Mouse (Mus musculus) hindbrain, postnatal 0 days (tissue): ENCODE data around the gene Dnmt3b. TPM values are rescaled to one million over a fixed set of nuclear protein-coding genes. Genes with fewer than 3 reads are reported as not detected.

Experiments used
- ATAC-seq: fragments of 200-750 bp; cut with Nextera tagmentation; 2 replicates; pipeline ENCODE4 v1.8.0; 2017; ENCODE audit warnings: mild to moderate bottlenecking, moderate TSS enrichment, moderate library complexity
- DNase-seq: peaks from one replicate; pipeline ENCODE4 v3.0.0-alpha.2; 2015; ENCODE audit warnings: low spot score
- H3K27ac ChIP-seq: fragments of 300-500 bp; sonication (generic); 2 replicates; pipeline ENCODE4 v1.5.1; 2014; ENCODE audit warnings: mild to moderate bottlenecking
- H3K27me3 ChIP-seq: fragments of 300-500 bp; sonication (generic); 2 replicates; pipeline ENCODE4 v1.6.1; 2014; ENCODE audit warnings: low read length, mixed read lengths; ENCODE audit not compliant: insufficient read depth
- H3K36me3 ChIP-seq: fragments of 300-500 bp; sonication (generic); 2 replicates; pipeline ENCODE4 v1.6.1; 2014; ENCODE audit warnings: low read length, mixed read lengths; ENCODE audit not compliant: insufficient read depth
- H3K4me1 ChIP-seq: fragments of 300-500 bp; sonication (generic); 2 replicates; pipeline ENCODE4 v1.6.1; 2014; ENCODE audit warnings: antibody characterized with exemption, low read length, mixed read lengths; ENCODE audit not compliant: insufficient read depth
- H3K4me2 ChIP-seq: fragments of 300-500 bp; sonication (generic); 2 replicates; pipeline ENCODE4 v1.6.1; 2014; ENCODE audit warnings: low read depth, mild to moderate bottlenecking, low read length, moderate library complexity, mixed read lengths
- H3K4me3 ChIP-seq: fragments of 300-500 bp; sonication (generic); 2 replicates; pipeline ENCODE4 v1.5.1; 2014; ENCODE audit warnings: low read length
- H3K9ac ChIP-seq: fragments of 300-500 bp; sonication (generic); replicated peaks from 2 replicates; pipeline ENCODE4 v1.6.1; 2014; ENCODE audit warnings: mild to moderate bottlenecking, low read length, moderate library complexity, mixed read lengths
- H3K9me3 ChIP-seq: fragments of 300-500 bp; sonication (generic); 2 replicates; pipeline ENCODE4 v1.6.1; 2016; ENCODE audit warnings: low read length, mixed read lengths
- CTCF ChIP-seq: IDR thresholded peaks from 2 replicates; pipeline ENCODE4 v1.5.1; 2016; ENCODE audit warnings: antibody characterized with exemption, control low read depth, low read depth
- WGBS: fragments of 180-500 bp; shearing (Covaris S2); extraction: QIAGEN DNeasy Blood & Tissue Kit; methylation state at CpG from one replicate; pipeline ENCODE4 v1.1.7; 2014; 5-methylcytosine and 5-hydroxymethylcytosine counted together
- polyA plus RNA-seq: library from polyadenylated mRNA; unstranded; fragments of >200 nt; fragmentation: Nextera tagmentation; extraction: Ambion mirVana; gene quantifications from 2 replicates; pipeline ENCODE4 v1.2.1, GENCODE M21; 2015
- total RNA-seq: library from RNA; depleted of rRNA; stranded (reverse); fragments of >200 nt; gene quantifications from 2 replicates; pipeline ENCODE4 v1.2.3, GENCODE M21; 2014

Dnmt3b gene
- total and polyA plus RNA-seq, 2 experiments from 2014 or later, result 2.5 to 2.7 TPM

DNA sequence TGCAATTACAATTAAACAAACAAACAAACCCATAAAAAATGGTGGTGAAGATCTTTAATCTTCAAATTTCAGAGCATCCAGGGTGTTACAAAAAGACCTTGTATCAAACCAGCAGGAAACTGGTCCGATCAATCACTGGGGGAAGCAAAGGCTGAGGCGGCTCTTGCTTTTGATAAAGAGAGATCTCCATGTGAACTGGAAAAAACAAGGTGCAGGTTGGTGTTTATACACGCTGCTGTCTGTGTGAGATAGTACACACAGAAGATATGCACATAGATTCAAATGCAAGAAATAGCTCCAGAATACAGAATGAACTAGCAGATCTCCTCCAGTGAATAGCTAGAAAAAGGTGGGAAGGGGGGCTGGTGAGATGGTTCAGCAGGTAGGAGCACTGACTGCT, 32.4 kb upstream of the Dnmt3b start:
- Histone ChIP-seq H3K4me2 (no peak overlapping the region), H3K9ac (no peak overlapping the region), H3K27ac (no peak overlapping the region), H3K36me3 (peaks cover 41% of the 10 kb centered on the region), H3K9me3 (no peaks in the 10 kb centered on the region), H3K4me1 (no peaks in the 10 kb centered on the region), H3K4me3 (no peak overlapping the region), H3K27me3 (no peaks in the 10 kb centered on the region)
- no peak for ATAC-seq
- DNase-seq, result no peak
- TF ChIP-seq CTCF, result no peak
- WGBS, result 93% methylated on average over 3 of the region's 3 CpGs

DNA sequence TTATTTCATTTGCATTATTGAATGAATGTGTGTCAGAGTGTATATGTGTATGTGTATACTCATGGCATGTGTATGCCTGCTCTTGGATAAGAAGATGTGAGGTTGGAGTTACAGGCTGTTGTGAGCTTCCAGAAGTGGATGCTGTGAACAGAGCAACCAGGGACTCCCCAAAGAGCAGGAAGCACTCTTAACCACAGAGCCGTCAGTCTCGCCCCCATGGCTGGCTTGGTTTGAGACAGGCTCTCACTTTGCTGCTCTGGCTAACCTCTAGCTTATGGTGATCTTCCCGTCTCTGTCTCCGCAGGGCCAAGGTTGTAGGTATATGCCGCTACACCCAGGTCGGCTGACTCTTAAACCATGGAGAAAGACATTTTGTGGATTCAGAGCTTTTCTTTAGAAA, 30.8 kb upstream of the Dnmt3b start:
- Histone ChIP-seq H3K27me3 (no peaks in the 10 kb centered on the region), H3K4me1 (no peaks in the 10 kb centered on the region), H3K9me3 (no peaks in the 10 kb centered on the region), H3K27ac (no peak overlapping the region), H3K36me3 (peaks cover 53% of the 10 kb centered on the region), H3K4me2 (no peak overlapping the region), H3K9ac (no peak overlapping the region), H3K4me3 (no peak overlapping the region)
- 94% methylated on average over 6 of the region's 6 CpGs for WGBS
- TF ChIP-seq CTCF, result no peak
- no peak for DNase-seq
- no peak for ATAC-seq

DNA sequence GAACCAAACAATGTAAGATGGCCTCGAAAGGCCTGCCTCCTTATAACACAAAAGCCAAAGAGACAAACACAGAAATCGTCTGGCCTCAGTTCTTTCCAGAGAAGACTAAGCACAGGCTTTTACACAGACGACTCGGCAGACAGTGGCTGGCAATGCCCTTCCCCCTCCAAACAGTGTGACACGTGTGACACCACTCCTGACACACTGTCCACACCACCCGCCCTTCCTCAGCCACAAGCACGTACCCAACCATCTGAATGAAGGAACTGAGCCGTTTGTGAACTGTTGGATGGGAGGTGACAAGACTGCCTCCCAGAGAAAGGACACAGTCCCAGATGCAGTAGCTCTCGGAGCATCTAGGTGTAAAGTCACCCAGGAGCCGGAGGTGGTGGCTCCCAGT, 30.4 kb upstream of the Dnmt3b start:
- H3K27me3 ChIP-seq, result no peaks in the 10 kb centered on the region
- no peak overlapping the region for H3K4me3 ChIP-seq
- no peak overlapping the region for H3K9ac ChIP-seq
- H3K36me3 ChIP-seq, result peaks cover 57% of the 10 kb centered on the region
- WGBS, result 83% methylated on average over 10 of the region's 10 CpGs
- H3K4me1 ChIP-seq, result no peaks in the 10 kb centered on the region
- no peaks in the 10 kb centered on the region for H3K9me3 ChIP-seq
- no peak for DNase-seq
- no peak overlapping the region for H3K27ac ChIP-seq
- no peak for ATAC-seq
- TF ChIP-seq CTCF, result no peak
- no peak overlapping the region for H3K4me2 ChIP-seq

DNA sequence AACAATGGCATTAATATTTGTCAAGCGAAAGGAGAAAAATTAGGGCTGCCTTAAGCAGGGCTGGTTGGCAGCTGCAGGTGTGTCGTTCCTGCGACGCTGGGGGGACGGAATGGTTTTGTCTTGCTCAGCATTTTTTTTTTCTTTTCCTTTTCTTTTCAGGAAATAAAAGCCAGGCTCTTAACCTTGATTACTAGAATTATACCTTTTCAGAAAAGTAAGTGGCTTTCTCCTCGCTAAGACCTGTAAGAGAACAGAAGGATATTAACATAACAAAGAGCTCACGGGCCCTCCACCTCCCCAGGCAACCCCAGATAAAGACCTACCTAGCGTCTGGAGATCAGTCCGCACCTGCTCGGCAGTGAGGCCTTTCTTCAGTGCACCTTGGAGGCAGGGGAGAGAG, 26.8 kb upstream of the Dnmt3b start:
- Histone ChIP-seq H3K4me1 (no peaks in the 10 kb centered on the region), H3K27ac (no peak overlapping the region), H3K9me3 (no peaks in the 10 kb centered on the region), H3K27me3 (no peaks in the 10 kb centered on the region), H3K36me3 (peaks cover 74% of the 10 kb centered on the region), H3K9ac (no peak overlapping the region), H3K4me3 (no peak overlapping the region), H3K4me2 (no peak overlapping the region)
- 56% methylated on average over 10 of the region's 10 CpGs for WGBS
- TF ChIP-seq CTCF, result no peak
- DNase-seq (no peak), ATAC-seq (no peak)

DNA sequence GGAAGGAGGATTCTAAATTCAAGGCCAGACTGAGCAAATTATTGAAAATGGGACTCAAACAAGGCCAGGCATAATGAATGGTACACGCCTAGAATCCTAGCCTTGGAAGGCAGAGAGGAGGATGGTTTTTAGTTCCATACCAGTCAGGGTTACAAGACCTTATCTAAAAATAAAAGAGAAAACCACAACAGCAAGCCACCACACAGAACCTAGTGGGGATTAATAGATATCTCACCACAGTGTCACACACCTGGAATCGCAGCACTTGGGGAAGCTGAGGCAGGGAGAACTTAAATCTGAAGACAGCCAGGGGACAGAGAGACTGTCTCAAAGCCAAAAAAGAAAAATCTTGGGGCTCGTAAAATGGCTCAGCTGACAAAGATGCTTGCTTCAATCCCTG, 18.3 kb upstream of the Dnmt3b start:
- Histone ChIP-seq H3K27ac (no peak overlapping the region), H3K4me3 (no peak overlapping the region), H3K9me3 (no peaks in the 10 kb centered on the region), H3K4me2 (peak overlapping the region; percentile 75; the same call in 1 of the 2 replicates), H3K4me1 (0 out of 2 replicates have a peak, but pooled peaks cover 4% of the 10 kb centered on the region), H3K9ac (no peak overlapping the region; the same call in 1 of the 2 replicates), H3K27me3 (no peaks in the 10 kb centered on the region), H3K36me3 (peaks cover 16% of the 10 kb centered on the region; the same call in 1 of the 2 replicates)
- no peak for TF ChIP-seq CTCF
- DNase-seq (no peak), ATAC-seq (no peak)
- 94% methylated on average over 3 of the region's 3 CpGs for WGBS

DNA sequence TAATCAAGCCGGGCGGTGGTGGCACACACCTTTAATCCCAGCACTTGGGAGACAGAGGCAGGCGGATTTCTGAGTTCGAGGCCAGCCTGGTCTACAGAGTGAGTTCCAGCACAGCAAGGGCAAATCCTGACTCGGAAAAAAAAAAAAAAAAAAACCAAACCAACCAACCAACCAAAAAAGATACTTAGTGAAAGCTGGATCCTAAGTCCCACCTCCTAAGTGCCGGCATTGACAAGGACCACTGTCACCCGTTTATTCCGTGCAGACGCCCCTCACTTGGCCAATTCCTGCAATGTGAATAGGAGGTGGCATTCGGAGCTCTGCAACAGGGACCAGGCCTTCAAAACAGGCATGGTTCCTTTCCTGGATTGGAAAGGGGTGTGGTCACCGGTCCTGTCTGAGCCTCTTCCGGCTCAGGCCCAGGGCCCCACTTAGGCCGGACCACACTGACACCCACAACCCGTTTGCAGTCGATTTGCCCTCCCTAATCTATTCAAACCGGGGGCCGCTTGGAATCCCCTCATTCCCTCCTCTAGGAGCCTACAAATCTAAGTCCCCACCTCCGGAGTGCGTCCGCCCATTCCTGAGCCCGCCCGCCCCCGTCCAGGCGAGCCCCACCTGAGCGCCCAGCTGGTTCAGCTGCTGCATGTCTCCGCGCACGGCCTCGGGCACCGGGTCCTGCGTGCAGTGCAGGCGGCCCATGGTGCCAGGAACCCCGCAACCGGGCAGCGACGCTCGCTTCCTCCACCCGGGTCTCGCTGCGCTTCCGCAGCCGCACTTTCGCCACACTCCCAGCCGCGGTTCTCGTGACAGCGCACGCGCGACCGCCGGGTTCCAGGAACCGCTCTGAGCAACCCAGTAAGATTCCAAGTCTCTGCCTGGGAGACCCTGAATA, 17.0 kb upstream of the Dnmt3b start, which contains the start of gene Commd7:
Gene Commd7 (minus strand): TSS at position 806 of the 895 bp plus-strand sequence.
- 4% methylated on average over 53 of the region's 53 CpGs for WGBS
- Histone ChIP-seq H3K27me3 (no peaks in the 10 kb centered on the region), H3K4me3 (peak within 1 kb of the TSS; percentile 86), H3K9ac (peak within 1 kb of the TSS; percentile 95), H3K4me2 (peak within 1 kb of the TSS; percentile 75), H3K4me1 (0 out of 2 replicates have a peak, but pooled peaks cover 4% of the 10 kb centered on the region), H3K9me3 (no peaks in the 10 kb centered on the region), H3K27ac (peak within 1 kb of the TSS; percentile 92), H3K36me3 (peaks cover 12% of the 10 kb centered on the region; the same call in 1 of the 2 replicates)
- peak; percentile 91 for DNase-seq
- no peak for TF ChIP-seq CTCF
- ATAC-seq, result peak; percentile 87

DNA sequence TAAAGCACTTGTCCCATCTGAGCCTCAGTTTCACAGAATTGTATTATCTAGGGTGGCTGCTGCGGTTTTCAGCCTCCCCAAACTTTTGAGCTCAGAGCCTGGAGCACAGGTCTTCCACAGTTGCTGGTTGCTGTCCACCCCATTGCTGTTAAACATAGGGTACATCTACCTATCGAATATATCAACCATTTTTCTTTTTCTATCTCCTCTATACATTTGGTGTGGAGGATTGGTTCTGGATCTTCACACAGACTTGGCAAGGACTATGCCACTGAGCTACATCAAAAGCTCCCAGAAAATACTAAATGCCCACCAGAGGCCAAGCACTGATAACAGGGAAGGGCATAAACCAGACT, 16.4 kb upstream of the Dnmt3b start:
- Histone ChIP-seq H3K27me3 (no peaks in the 10 kb centered on the region), H3K4me2 (peak overlapping the region; percentile 75), H3K9ac (peak overlapping the region; percentile 95), H3K27ac (peak overlapping the region; percentile 92), H3K4me3 (peak overlapping the region; percentile 86), H3K9me3 (no peaks in the 10 kb centered on the region), H3K36me3 (peaks cover 6% of the 10 kb centered on the region; the same call in 1 of the 2 replicates), H3K4me1 (0 out of 2 replicates have a peak, but pooled peaks cover 4% of the 10 kb centered on the region)
- TF ChIP-seq CTCF, result no peak
- 21% methylated on average over 2 of the region's 2 CpGs for WGBS
- ATAC-seq (no peak), DNase-seq (no peak)
